Mouse (Mus musculus): ENCODE data around the gene Gpr162. TPM values are rescaled to one million over a fixed set of nuclear protein-coding genes. Genes with fewer than 3 reads are reported as not detected.
"Not testable (repeated sequence)": the region's sequence is repeated elsewhere in the genome, so short reads cannot be mapped to it uniquely, and the experiment has no call there.

The Gpr162 gene
- not detected in 2 replicates for total RNA-seq (2017)

DNA sequence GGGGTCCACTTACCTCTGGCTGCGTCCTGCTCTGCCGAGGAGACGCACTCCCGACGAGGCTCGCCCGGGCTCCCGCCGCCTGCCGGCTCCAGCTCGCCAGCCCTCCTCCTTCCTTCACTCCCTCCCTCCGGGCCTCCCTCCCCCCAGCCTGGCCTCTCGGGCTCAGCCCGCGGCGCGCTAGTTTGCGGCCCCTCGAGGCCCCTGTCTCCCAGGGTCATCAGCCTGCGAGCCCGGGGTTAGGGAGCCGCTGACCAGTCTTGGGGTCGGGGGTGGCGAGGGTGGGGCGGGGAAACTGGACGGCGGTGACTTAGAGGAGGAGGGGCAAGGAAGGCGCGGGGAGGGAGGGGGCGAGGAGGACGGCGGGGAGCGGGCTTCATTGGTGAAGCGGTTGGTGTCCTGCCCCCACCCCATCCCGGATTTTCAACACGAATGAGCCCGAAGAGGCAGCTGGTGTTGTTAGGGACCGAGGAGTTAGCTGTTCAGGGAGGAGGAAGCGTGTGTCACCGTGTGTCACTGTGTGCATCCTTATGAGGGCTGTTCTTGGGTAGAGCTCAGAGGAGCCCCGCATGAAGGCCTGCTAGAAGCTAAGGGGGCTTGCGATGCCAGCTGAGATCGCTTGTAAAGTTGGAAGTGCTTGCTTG, at the start of gene Gpr162:
Gene Gpr162, minus strand, starts transcription at position 326 of the 641 bp plus-strand sequence.
- no peak for ATAC-seq (ENCODE audit: extremely low read depth, insufficient number of reproducible peaks, low FRiP score, poor library complexity, severe bottlenecking)

- no peak for ATAC-seq (ENCODE audit: extremely low read depth, insufficient number of reproducible peaks, low FRiP score, poor library complexity, severe bottlenecking)
These were observed 49.4 kb upstream of the Gpr162 start for GRCm38 (mm10) chr6:124913214-124913613.

GRCm38 (mm10) chr6:124911533-124912218, 47.9 kb upstream of the Gpr162 start, which contains the start of gene Lag3:
Gene Lag3 (minus strand): TSS chr6:124911705.
- no peak for ATAC-seq (ENCODE audit: extremely low read depth, insufficient number of reproducible peaks, low FRiP score, poor library complexity, severe bottlenecking)

GRCm38 (mm10) chr6:124910032-124910431, 46.2 kb upstream of the Gpr162 start:
- no peak for ATAC-seq (ENCODE audit: extremely low read depth, insufficient number of reproducible peaks, low FRiP score, poor library complexity, severe bottlenecking)

GRCm38 (mm10) chr6:124907767-124908166, 44.0 kb upstream of the Gpr162 start:
- ATAC-seq (ENCODE audit: extremely low read depth, insufficient number of reproducible peaks, low FRiP score, poor library complexity, severe bottlenecking) = no peak

DNA sequence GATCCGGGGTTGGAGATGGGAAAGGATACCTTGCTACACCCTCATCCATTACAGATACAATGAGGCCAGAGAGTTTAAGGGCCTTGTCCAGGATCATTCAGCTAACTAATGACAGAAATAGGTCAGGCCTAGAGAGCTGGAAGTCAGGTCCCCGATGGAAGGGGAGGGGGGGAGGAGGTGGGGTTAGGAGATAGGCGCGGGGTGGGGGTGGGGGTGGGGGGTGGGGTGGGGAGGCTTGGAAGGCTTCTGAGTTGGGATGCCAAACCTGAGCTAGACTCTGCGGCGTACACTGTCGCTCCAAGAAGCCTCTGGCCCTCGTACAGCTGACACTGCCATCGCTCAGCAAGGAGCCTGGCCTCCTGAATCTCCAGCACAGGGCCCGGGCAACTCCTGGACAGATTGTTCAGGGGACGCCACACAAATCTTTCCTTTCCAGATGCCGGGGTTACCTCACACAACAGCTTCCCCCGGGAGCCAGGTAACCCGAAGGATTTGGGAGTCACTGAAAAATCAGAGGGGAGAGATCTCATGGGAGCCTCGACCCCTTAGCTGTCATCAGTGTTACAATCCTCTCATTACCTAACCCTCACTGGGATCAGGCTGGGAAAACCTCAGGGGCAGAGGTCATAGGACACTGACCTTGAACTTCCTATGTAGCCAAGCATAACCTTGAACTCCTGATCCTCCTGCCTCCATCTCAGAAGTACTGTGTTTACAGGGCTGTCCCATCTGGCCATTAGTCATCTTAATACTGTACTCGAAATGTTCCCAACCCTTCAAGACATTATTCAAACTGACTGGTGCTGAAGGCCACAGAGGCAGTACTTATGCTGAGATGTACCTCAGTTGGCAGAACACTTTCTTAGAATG, 41.4 kb upstream of the Gpr162 start:
- no peak for ATAC-seq (ENCODE audit: extremely low read depth, insufficient number of reproducible peaks, low FRiP score, poor library complexity, severe bottlenecking)

DNA sequence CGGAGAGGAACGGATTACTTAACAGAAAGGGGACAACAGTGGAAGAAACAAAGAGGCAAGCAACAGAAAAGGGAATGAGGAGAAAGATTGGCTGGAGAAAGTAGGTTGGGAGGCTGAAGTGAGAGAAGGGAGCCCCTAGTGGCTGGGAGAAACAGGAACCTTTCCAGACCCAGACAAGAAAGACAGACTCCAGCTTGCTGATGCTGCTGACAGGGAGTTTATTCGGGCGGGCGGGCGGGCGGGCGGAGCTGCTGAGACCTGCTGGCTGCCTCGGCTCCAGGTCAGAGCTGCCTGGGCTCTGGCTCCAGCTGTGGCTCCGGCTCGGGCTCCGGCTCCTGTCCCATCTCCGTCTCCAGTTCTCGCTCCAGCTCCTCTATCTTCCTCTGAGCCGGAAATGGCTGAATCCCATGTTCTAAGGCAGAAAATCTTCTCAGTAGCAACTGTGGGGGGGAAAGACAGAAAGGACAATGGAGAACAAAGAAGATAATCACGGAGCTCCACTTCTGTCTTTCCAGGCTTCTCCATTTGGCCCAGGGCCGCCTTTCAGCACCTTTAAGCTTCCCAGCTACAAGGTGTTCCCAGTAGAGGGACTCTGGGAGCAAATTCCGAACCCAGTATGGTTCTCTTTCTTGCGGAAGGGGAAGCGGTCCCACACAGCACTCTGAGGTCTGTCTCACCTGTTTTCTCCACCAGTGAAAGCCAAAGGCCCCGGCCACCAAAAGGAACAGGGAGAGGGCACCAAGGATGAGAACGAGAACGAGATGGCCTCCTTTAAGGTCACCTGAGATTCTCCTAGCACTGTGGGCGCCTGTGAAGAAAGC, 40.6 kb upstream of the Gpr162 start:
- ATAC-seq (ENCODE audit: extremely low read depth, insufficient number of reproducible peaks, low FRiP score, poor library complexity, severe bottlenecking) = 0 out of 2 replicates have a peak, but pooled peaks have one; percentile 17

DNA sequence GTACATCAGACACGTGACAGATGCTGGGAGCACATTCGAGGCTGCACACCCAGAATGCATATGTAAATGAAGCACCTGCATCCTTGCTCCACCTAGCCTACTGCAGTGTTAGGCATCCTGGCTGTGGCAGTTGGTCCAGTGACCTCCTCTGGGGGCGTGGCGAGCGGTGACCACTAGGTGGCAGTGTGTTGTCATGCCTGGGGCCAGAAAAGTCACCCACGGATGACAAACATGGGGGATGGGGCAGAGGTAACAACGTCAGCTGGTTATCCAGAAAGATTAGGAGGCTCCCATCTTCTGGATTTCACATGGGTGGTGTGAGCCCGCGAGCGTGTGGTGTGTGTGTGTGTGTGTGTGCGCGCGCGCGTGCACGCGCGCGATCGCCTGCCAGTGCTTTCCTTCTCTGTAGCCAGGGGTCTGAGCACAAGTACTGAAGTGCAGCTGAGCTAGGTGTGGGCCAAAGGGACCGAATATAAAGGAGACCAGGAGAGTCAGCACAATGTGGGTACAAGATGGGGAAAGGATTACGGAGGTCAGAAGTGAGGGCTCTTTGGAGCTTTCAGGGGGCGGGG, 39.9 kb upstream of the Gpr162 start:
- peak; percentile 96 for ATAC-seq (ENCODE audit: extremely low read depth, insufficient number of reproducible peaks, low FRiP score, poor library complexity, severe bottlenecking)

DNA sequence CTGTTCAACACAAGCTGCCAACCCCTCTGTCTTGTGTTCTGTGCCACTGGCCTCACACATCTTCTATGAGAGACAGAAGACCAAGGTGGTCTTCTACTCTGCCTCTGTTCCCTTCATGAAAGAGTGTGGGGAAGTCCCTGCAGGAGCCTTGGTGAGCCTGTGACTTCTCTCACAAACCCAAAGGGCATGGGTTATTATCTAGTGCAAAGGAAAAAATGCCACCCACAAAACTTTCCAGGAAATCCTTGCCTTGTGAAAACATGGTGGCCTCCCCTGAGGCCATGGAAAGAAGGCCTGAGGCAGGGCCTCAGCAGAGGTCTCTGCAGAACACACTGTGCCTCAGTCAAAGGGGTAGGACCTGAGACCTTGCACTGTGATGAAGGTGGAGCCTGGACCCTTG, 38.1 kb upstream of the Gpr162 start:
- no peak for ATAC-seq (ENCODE audit: extremely low read depth, insufficient number of reproducible peaks, low FRiP score, poor library complexity, severe bottlenecking)

DNA sequence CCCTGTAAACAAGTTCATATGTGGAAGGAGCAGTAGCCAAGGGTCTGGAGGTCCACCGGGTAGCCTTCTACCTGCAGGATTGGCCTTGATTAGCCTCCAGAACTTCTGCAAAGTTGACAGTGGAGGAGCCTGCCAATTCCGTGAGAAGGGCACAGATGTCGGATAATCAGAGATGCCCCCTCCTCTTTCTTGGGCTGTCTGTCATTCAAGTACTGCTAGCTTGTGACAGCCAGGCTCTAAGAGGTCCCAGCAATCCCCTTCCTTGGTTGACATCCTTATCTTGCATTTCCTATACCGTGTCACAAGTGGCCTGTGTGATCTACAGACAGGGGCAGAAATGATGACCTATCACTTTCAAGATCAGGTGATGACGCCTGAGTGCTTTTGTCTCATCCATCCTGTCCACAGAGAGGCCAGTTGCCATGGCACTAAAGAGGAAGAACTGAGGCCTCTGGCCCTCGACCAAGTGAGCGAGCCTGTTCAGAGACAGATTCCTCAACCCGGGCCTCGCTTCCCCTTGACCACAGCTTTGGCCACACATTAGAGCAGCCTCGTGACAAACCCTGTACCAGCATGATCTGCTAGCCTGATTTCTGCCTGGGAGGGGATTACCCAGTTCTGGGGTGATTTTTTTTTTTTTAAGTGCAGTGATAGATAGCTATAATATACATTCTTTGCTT, 37.2 kb upstream of the Gpr162 start:
- no peak for ATAC-seq (ENCODE audit: extremely low read depth, insufficient number of reproducible peaks, low FRiP score, poor library complexity, severe bottlenecking)

- ATAC-seq (ENCODE audit: extremely low read depth, insufficient number of reproducible peaks, low FRiP score, poor library complexity, severe bottlenecking) = no peak
These were observed 36.4 kb upstream of the Gpr162 start for GRCm38 (mm10) chr6:124900056-124900800.

- ATAC-seq (ENCODE audit: extremely low read depth, insufficient number of reproducible peaks, low FRiP score, poor library complexity, severe bottlenecking) = no peak
These were observed 34.6 kb upstream of the Gpr162 start for GRCm38 (mm10) chr6:124898359-124898758.

GRCm38 (mm10) chr6:124894113-124894512, 30.3 kb upstream of the Gpr162 start:
- not testable (repeated sequence) for ATAC-seq (ENCODE audit: extremely low read depth, insufficient number of reproducible peaks, low FRiP score, poor library complexity, severe bottlenecking)

GRCm38 (mm10) chr6:124890997-124891396, 27.2 kb upstream of the Gpr162 start:
- ATAC-seq (ENCODE audit: extremely low read depth, insufficient number of reproducible peaks, low FRiP score, poor library complexity, severe bottlenecking) = no peak

- ATAC-seq (ENCODE audit: extremely low read depth, insufficient number of reproducible peaks, low FRiP score, poor library complexity, severe bottlenecking) = no peak
These were observed 24.9 kb upstream of the Gpr162 start for GRCm38 (mm10) chr6:124888555-124889125.

- no peak for ATAC-seq (ENCODE audit: extremely low read depth, insufficient number of reproducible peaks, low FRiP score, poor library complexity, severe bottlenecking)
These were observed 24.2 kb upstream of the Gpr162 start, which contains the start of gene Cd4 for GRCm38 (mm10) chr6:124887986-124888385. Gene Cd4 (minus strand): TSS chr6:124888221.

- ATAC-seq (ENCODE audit: extremely low read depth, insufficient number of reproducible peaks, low FRiP score, poor library complexity, severe bottlenecking) = no peak
These were observed 22.2 kb upstream of the Gpr162 start for GRCm38 (mm10) chr6:124885956-124886381.

All from neutrophil, adult 5-6 weeks (primary cell).